Mouse (Mus musculus): Measurements from ENCODE around the gene Fv1. TPM values are rescaled to one million over a fixed set of nuclear protein-coding genes. Genes with fewer than 3 reads are reported as not detected.
"Not testable (repeated sequence)": the region's sequence is repeated elsewhere in the genome, so short reads cannot be mapped to it uniquely, and the experiment has no call there.

Gene Fv1
- total RNA-seq (2014; fragmentation: Nextera tagmentation) (7.1 TPM in 1 of 2 replicates, not detected in the other), total RNA-seq (2017) (13.5 and 16.2 TPM in 2 replicates)

- peak; percentile 88 for ATAC-seq (replicated peaks; ENCODE audit: poor library complexity, severe bottlenecking)
These were observed at the start of gene Fv1, which contains the start of gene Miip for GRCm38 (mm10) chr4:147868450-147869031. Gene Fv1 (plus strand): TSS chr4:147868979. Gene Miip (minus strand): TSS chr4:147868816.

GRCm38 (mm10) chr4:147819659-147820058 is 49.1 kb upstream of the Fv1 start:
- ATAC-seq (replicated peaks; ENCODE audit: poor library complexity, severe bottlenecking) = not testable (repeated sequence)

- ATAC-seq (replicated peaks; ENCODE audit: poor library complexity, severe bottlenecking) = peak; percentile 58; the same call in 1 of the 2 replicates
These were observed 47.4 kb upstream of the Fv1 start for GRCm38 (mm10) chr4:147821414-147821813.

- no peak for ATAC-seq (replicated peaks; ENCODE audit: poor library complexity, severe bottlenecking)
These were observed 44.4 kb upstream of the Fv1 start for GRCm38 (mm10) chr4:147824389-147824788.

GRCm38 (mm10) chr4:147839282-147839681 is 29.5 kb upstream of the Fv1 start:
- not testable (repeated sequence) for ATAC-seq (replicated peaks; ENCODE audit: poor library complexity, severe bottlenecking)

GRCm38 (mm10) chr4:147842871-147843270 is 25.9 kb upstream of the Fv1 start:
- ATAC-seq (replicated peaks; ENCODE audit: poor library complexity, severe bottlenecking) = no peak

GRCm38 (mm10) chr4:147847614-147848583 is 20.9 kb upstream of the Fv1 start, which contains the start of gene Zfp933:
Gene Zfp933 (minus strand): TSS chr4:147848366.
- ATAC-seq (replicated peaks; ENCODE audit: poor library complexity, severe bottlenecking) = peak; percentile 91

GRCm38 (mm10) chr4:147848584-147848991 is 20.2 kb upstream of the Fv1 start:
- ATAC-seq (replicated peaks; ENCODE audit: poor library complexity, severe bottlenecking) = peak; percentile 32

- ATAC-seq (replicated peaks; ENCODE audit: poor library complexity, severe bottlenecking) = no peak
These were observed 18.0 kb upstream of the Fv1 start for GRCm38 (mm10) chr4:147850776-147851175.

GRCm38 (mm10) chr4:147862051-147862450 is 6.7 kb upstream of the Fv1 start:
- ATAC-seq (replicated peaks; ENCODE audit: poor library complexity, severe bottlenecking) = no peak

GRCm38 (mm10) chr4:147865651-147866050 is 3.1 kb upstream of the Fv1 start:
- no peak for ATAC-seq (replicated peaks; ENCODE audit: poor library complexity, severe bottlenecking)

- no peak for ATAC-seq (replicated peaks; ENCODE audit: poor library complexity, severe bottlenecking)
These were observed 2.7 kb upstream of the Fv1 start for GRCm38 (mm10) chr4:147866056-147866455.

- not testable (repeated sequence) for ATAC-seq (replicated peaks; ENCODE audit: poor library complexity, severe bottlenecking)
These were observed 2.0 kb upstream of the Fv1 start for GRCm38 (mm10) chr4:147866793-147867192.

GRCm38 (mm10) chr4:147867563-147868449 is 973 bp upstream of the Fv1 start:
- ATAC-seq (replicated peaks; ENCODE audit: poor library complexity, severe bottlenecking) = no peak

GRCm38 (mm10) chr4:147869238-147869637 is 459 bp downstream of the Fv1 start:
- ATAC-seq (replicated peaks; ENCODE audit: poor library complexity, severe bottlenecking) = peak; percentile 13; the same call in 1 of the 2 replicates

GRCm38 (mm10) chr4:147875852-147876575 is 7.2 kb downstream of the Fv1 start:
- ATAC-seq (replicated peaks; ENCODE audit: poor library complexity, severe bottlenecking) = peak; percentile 28; the same call in 1 of the 2 replicates

- no peak for ATAC-seq (replicated peaks; ENCODE audit: poor library complexity, severe bottlenecking)
These were observed 9.8 kb downstream of the Fv1 start for GRCm38 (mm10) chr4:147878537-147878936.

GRCm38 (mm10) chr4:147879456-147879855 is 10.7 kb downstream of the Fv1 start:
- ATAC-seq (replicated peaks; ENCODE audit: poor library complexity, severe bottlenecking) = no peak

GRCm38 (mm10) chr4:147879865-147880264 is 11.1 kb downstream of the Fv1 start:
- no peak for ATAC-seq (replicated peaks; ENCODE audit: poor library complexity, severe bottlenecking)
